Mouse (Mus musculus) c-Kit-positive CD71-positive TER-119-positive erythroid progenitor cells, embryonic 14.5 days (primary cell): ENCODE measurements around the gene Kbtbd13.

Experiments
- DNase-seq: peaks from one replicate; pipeline ENCODE4 v3.0.0-alpha.2; 2013; ENCODE audit warnings: low spot score

Kbtbd13 gene

GRCm38 (mm10) chr9:65391613-65391964, at the start of gene Kbtbd13:
Gene Kbtbd13 (minus strand): TSS chr9:65391652.
- no peak for DNase-seq

GRCm38 (mm10) chr9:65435671-65436301, 44.3 kb upstream of the Kbtbd13 start, which contains the start of gene Mtfmt:
Gene Mtfmt (plus strand): TSS chr9:65435782.
- DNase-seq: peak; percentile 95

DNA sequence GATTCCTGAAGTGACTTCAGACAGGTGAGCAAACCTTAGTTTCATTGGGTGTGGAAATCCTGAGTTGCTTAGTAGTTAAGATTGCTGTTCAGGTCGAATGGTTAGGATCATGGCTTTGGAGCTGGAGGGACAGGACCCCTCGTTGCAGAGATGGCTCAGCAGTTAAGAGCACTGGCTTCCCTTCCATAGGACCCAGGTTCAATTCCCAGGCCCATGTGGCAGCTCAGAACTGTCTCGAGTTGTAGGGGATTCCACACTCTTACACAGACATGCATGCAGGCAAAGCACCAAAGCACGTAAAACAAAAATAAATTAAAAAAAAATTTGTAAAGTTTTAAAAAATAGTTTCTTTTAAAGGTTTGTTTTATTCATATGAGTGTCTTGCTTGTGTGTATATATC, 43.8 kb upstream of the Kbtbd13 start:
- no peak for DNase-seq

GRCm38 (mm10) chr9:65434140-65434539, 42.7 kb upstream of the Kbtbd13 start:
- peak; percentile 62 for DNase-seq

DNA sequence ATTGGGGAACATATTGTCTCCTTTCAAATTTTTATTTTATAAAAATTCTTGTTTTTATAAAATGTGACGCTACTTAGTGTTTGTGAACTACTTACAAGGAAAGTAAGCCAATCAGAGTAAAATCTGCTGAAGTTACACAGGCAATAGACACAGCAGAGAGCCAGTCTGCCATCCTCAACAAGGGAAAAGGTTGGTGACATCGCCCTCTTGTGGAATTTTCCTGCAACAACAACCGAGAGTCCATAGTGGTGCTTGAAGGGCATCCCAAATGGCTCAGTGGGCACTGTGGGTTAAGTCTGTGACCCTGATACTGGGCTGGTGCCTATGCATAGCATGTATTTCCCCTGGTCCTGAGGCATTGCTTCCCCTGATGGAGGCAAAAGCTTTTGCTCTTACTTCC, 40.8 kb upstream of the Kbtbd13 start:
- DNase-seq: peak; percentile 77

DNA sequence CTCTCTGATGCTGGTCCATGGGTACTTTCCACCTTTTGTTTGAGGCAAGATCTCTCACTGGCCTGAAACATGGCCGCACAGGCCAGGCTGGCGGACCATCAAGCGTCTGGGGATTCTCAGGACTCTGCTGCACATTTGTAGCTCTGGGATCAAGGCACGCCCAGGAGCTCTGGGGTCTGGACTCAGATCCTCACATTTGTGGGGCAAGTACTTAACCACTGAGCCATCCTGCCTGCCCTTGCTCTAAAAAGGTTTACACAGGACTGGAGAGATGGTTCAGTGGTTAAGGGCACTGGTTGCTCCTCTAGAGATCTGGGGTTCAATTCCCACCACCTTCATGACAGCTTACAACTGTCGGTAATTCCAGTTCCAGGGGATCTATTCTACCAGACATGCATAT, 39.5 kb upstream of the Kbtbd13 start:
- DNase-seq: no peak

GRCm38 (mm10) chr9:65430401-65430800, 38.9 kb upstream of the Kbtbd13 start:
- DNase-seq: no peak

- DNase-seq: no peak
Measured at GRCm38 (mm10) chr9:65428003-65428402, 36.6 kb upstream of the Kbtbd13 start.

DNA sequence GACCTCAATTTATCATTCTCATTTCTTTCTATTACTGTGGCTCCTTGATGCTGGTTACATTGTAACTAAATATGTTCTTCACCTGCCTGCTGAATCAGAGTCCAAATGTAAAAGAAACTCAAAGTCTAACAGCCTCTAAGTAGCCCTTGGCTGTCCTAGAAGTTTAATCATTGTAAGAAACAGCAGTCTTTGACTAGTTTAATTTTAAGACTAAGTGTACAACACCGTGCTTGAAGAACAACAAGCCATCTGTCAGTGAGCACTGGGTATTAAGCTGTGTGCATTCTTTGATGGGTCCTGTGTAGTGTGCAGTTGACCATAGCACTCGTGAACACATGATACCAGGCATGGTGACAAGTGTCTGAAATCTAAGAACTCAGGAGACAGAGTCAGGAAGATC, 36.1 kb upstream of the Kbtbd13 start:
- DNase-seq: no peak

- DNase-seq: no peak
Measured at GRCm38 (mm10) chr9:65424393-65424792, 32.9 kb upstream of the Kbtbd13 start.

DNA sequence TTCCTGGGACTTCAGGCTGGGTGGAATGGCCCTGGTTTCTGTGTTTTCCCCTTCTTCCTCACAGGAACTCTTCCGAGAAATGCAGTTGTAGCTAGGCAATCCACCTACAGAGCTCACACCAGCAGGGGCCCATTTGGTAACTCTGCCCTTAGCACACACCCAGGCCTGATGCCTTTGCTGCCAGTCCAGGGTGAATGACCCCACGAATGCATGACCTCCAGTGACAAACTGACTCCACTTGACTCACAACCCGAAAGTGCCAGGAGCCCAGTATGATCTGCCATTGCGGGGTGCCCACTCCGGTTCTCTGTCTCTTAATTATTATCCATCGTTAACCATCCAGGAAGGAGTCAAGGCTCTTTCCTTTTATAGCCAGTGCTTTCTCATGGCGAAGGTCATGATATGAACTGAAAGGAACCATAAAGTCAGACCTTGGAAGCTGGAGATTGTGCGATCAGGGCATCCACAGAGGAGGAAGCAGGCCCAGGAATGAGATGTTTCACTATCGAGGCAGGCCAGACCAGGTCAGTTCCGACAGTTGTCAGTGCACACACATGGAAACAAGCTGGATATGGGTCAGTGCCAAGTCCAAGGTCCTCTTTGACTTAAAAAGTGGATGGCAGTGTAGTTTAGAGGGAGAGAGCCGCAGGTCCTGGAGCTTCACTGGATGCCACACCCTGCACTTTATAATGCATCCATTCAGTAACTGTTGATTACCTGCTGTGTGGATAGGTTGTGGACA, 31.5 kb upstream of the Kbtbd13 start, which contains the start of gene Slc51b:
Gene Slc51b, minus strand, starts transcription at position 196 of the 742 bp plus-strand sequence.
- no peak for DNase-seq

- DNase-seq: no peak
Measured at GRCm38 (mm10) chr9:65419633-65420032, 28.2 kb upstream of the Kbtbd13 start.

DNA sequence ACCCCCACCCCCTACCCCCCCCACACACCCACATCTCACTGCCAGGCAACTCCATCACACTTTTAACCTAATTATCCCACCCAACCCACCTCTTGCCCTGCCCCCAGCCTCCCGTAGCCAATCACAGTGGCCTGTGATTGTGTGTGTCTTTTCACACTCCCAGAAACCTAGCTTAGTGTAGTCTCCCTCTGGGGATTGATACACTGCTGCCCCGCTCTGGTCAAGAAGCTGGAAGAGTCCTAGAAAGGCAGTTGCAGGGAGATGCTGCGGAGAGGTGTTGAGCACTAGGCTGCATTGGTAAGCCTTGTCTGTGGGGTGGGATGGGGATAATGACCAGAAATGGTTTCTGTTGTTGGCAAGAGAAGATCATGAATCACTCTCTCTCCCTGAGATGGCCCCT, 26.3 kb upstream of the Kbtbd13 start:
- DNase-seq: no peak

- DNase-seq: no peak
Measured at GRCm38 (mm10) chr9:65411326-65411725, 19.9 kb upstream of the Kbtbd13 start.

GRCm38 (mm10) chr9:65410378-65410777, 18.9 kb upstream of the Kbtbd13 start:
- DNase-seq: no peak

- DNase-seq: no peak
Measured at GRCm38 (mm10) chr9:65408871-65409295, 17.4 kb upstream of the Kbtbd13 start.

DNA sequence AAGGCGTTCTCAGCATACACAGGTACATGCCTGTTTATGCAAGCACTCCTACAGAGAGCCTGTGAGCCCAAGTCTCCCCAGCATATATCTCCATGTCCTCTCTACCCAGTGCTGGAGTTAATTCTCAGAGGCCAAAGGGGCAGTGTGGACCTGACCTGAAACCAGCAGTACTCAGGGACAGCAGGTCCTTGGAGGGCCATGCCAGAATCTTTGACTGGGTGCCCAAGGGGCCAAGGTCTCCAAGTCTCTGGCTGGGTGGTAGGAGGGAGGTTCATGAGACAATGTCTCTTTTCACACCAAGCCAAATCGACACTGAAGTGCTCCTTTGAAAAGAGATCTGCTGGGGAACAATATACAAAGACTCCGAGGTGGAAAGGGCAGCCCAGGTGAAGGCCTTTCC, 16.4 kb upstream of the Kbtbd13 start:
- no peak for DNase-seq

GRCm38 (mm10) chr9:65407327-65407726, 15.9 kb upstream of the Kbtbd13 start:
- no peak for DNase-seq

GRCm38 (mm10) chr9:65405184-65405449, 13.7 kb upstream of the Kbtbd13 start:
- DNase-seq: no peak

DNA sequence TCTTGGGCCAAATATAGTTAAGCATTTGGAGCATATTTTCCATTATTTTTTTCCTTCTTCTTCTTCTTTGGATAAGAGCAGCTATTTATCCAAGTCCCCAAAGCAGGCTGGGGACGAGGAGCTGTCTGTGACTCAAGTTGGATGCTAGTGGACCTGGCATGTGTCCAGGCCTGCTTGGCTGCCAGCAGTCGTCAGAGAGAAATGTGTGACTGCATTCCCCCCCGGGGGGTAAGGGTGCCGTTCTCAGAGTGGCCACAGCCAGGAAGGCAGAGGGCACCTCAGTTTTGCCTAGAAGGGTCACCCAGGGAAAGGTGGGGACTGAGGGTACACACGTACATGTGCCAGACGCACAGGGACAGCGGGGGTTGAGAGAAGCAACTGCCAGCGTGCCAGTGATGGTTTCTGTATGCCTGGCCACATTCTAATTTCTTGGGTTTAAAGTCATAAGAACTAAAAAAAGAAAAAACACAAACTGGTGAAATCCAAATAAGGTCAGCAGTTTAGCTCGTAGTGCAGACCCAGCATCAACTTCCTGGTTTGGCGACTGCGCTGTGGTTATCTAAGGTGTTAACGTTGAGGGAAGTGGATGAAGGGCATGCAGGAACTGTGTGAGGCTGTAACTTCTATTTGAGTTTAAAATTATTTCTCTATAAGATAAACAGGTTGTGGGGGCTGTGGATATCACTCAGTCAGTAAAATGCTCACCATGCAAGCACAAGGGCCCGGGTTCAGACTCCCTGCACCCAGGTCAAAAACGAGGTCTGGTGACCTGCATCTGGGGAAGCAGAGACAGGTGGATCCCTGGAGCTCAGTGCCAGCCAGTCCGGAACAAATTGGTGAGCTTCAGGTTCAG, 13.1 kb upstream of the Kbtbd13 start:
- DNase-seq: no peak

DNA sequence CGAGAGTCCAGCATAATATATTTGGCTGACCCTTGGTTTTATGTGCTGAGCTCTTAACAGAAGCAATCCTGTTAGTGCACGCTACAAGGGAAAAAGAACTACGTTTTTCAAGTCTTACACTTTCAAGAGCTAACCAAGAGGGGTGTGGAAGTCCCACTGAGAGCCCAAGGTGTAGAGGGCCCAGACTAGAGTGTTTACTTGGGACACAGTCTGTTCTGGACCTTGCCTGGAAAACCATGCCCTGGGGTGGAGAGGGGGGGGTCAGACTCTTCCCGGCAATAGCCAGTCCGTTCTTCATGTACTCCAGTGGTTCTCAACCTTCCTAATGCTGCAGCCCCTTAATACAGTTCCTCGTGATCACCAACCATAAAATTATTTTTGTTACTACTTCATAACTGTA, 8.5 kb upstream of the Kbtbd13 start:
- DNase-seq: no peak

GRCm38 (mm10) chr9:65398279-65398678, 6.8 kb upstream of the Kbtbd13 start, which contains the start of gene Rasl12:
Gene Rasl12 (plus strand): TSS chr9:65398506.
- peak; percentile 21 for DNase-seq

- DNase-seq: no peak
Measured at GRCm38 (mm10) chr9:65394360-65394759, 2.9 kb upstream of the Kbtbd13 start.
